9 mouse cellular contexts compared by ENCODE assay signal in genomic region chr11:107529320-107529719, GRCm38 (mm10). TPM values are rescaled to one million over a fixed set of nuclear protein-coding genes. Genes with fewer than 3 reads are reported as not detected.
DNase-seq lines count a peak whose midpoint lies in the region; ATAC-seq lines count a peak whose summit lies in the region.
"Had no signal": no experiment of that assay in that cellular context is flagged by ENCODE, and none has a peak within 500 bp of the region (broad histone marks: within the 10 kb centered on the region; RNA-seq: fewer than 3 reads in every experiment).

No protein-coding gene starts in this region.

- peak overlapping the region; percentile 83 for H3K27ac ChIP-seq in kidney, embryonic 16.5 days (ENCODE audit: low read length)
- no peak overlapping the region for H3K27ac ChIP-seq in hindbrain, embryonic 14.5 days
- H3K27ac ChIP-seq: neural tube, embryonic 13.5 days had no signal

- H3K27me3 ChIP-seq in kidney, embryonic 16.5 days (ENCODE audit: insufficient read depth, low read length), result no peaks in the 10 kb centered on the region
- no peaks in the 10 kb centered on the region for H3K27me3 ChIP-seq in megakaryocyte, embryonic 14.5 days (replicated peaks)
- H3K27me3 ChIP-seq in hindbrain, embryonic 14.5 days (ENCODE audit: control insufficient read depth, insufficient read depth, low read length), result no peaks in the 10 kb centered on the region
- H3K27me3 ChIP-seq: neural tube, embryonic 13.5 days had no signal

- DNase-seq in spleen, adult 18-20 months, result peak; percentile 12 to 16
- DNase-seq in spleen, postnatal 4 days (ENCODE audit: low spot score in 2 of 2), result no peak
- peak; percentile 21 to 62 for DNase-seq in heart, adult 18-20 months
- no peak for DNase-seq in hindbrain, embryonic 14.5 days (ENCODE audit: low spot score)
- DNase-seq in layer of hippocampus, adult 9-10 months (ENCODE audit: low spot score), result no peak
- DNase-seq in left cerebral cortex, postnatal 4 days, result no peak

- no peak overlapping the region for H3K4me2 ChIP-seq in kidney, embryonic 16.5 days (replicated peaks; ENCODE audit: low read depth, low read length)
- H3K4me2 ChIP-seq in hindbrain, embryonic 14.5 days (replicated peaks), result no peak overlapping the region
- H3K4me2 ChIP-seq: neural tube, embryonic 13.5 days had no signal

- peaks cover 6% of the 10 kb centered on the region; the same call in 1 of the 2 replicates for H3K4me1 ChIP-seq in kidney, embryonic 16.5 days (ENCODE audit: insufficient read depth, low read length)
- peaks cover 68% of the 10 kb centered on the region for H3K4me1 ChIP-seq in megakaryocyte, embryonic 14.5 days
- H3K4me1 ChIP-seq in hindbrain, embryonic 14.5 days (replicated peaks; ENCODE audit: control insufficient read depth, insufficient read depth, low read length), result no peaks in the 10 kb centered on the region

- H3K9ac ChIP-seq in kidney, embryonic 16.5 days (replicated peaks; ENCODE audit: low read length), result no peak overlapping the region; the same call in 1 of the 2 replicates
- no peak overlapping the region for H3K9ac ChIP-seq in hindbrain, embryonic 14.5 days
- H3K9ac ChIP-seq: neural tube, embryonic 13.5 days had no signal

- peak; percentile 89 for ATAC-seq in kidney, embryonic 16.5 days (ENCODE audit: low FRiP score, low TSS enrichment)
- ATAC-seq in hindbrain, embryonic 14.5 days (ENCODE audit: low FRiP score), result no peak

- WGBS in kidney, embryonic 16.5 days, result 35% methylated on average over 8 of the region's 8 CpGs
- WGBS in hindbrain, embryonic 14.5 days, result 44% methylated on average over 8 of the region's 8 CpGs

- H3K36me3 ChIP-seq in kidney, embryonic 16.5 days (ENCODE audit: insufficient read depth, low read length), result no peaks in the 10 kb centered on the region
- peaks cover 5% of the 10 kb centered on the region for H3K36me3 ChIP-seq in megakaryocyte, embryonic 14.5 days (replicated peaks; ENCODE audit: low read length)
- no peaks in the 10 kb centered on the region for H3K36me3 ChIP-seq in hindbrain, embryonic 14.5 days (replicated peaks; ENCODE audit: control insufficient read depth, insufficient read depth)
- H3K36me3 ChIP-seq: neural tube, embryonic 13.5 days had no signal

- no peaks in the 10 kb centered on the region for H3K9me3 ChIP-seq in kidney, embryonic 16.5 days (ENCODE audit: low read length)
- no peaks in the 10 kb centered on the region for H3K9me3 ChIP-seq in megakaryocyte, embryonic 14.5 days
- H3K9me3 ChIP-seq in hindbrain, embryonic 14.5 days (ENCODE audit: control insufficient read depth, low read length), result no peaks in the 10 kb centered on the region
- H3K9me3 ChIP-seq: neural tube, embryonic 13.5 days had no signal

- intact Hi-C loops in left cerebral cortex, postnatal 4 days (cut with DNase I), result loop anchor here (10.0 kb wide), 1 partner anchor 465 kb away; no protein-coding TSS in a partner anchor

- no peak overlapping the region for H3K4me3 ChIP-seq in kidney, embryonic 16.5 days (ENCODE audit: low read length)
- H3K4me3 ChIP-seq in megakaryocyte, embryonic 14.5 days (replicated peaks), result peak overlapping the region; percentile 88
- no peak overlapping the region for H3K4me3 ChIP-seq in hindbrain, embryonic 14.5 days (replicated peaks; ENCODE audit: low read length)
- H3K4me3 ChIP-seq: neural tube, embryonic 13.5 days had no signal

RNA-seq across cellular contexts. Expression of gene Helz, which starts 18.4 kb away (rescaled TPM):
- 10 to 100 TPM; 23.8 to 26.8 TPM for total RNA-seq in heart, adult 18-20 months (2021)
- polyA plus RNA-seq in kidney, embryonic 16.5 days (2015; fragmentation: Nextera tagmentation; extraction: Ambion mirVana), result 20.1 and 24.7 TPM in 2 replicates
- 99.4 and 174 TPM in 2 replicates for polyA plus RNA-seq in megakaryocyte, embryonic 14.5 days (2012; ENCODE audit: insufficient read depth, low replicate concordance)
- 18.4 and 18.9 TPM in 2 replicates for polyA plus RNA-seq in hindbrain, embryonic 14.5 days (2014; fragmentation: Nextera tagmentation; extraction: Ambion mirVana)
- total RNA-seq in left cerebral cortex, postnatal 4 days (2021), result 10 to 100 TPM; 34.9 to 38.6 TPM

RNA-seq across cellular contexts. Expression of gene Psmd12, which starts 50.0 kb away (rescaled TPM):
- 10 to 100 TPM; 93.3 to 94.7 TPM for total RNA-seq in heart, adult 18-20 months (2021)
- 178 and 180 TPM in 2 replicates for polyA plus RNA-seq in kidney, embryonic 16.5 days (2015; fragmentation: Nextera tagmentation; extraction: Ambion mirVana)
- 5.1 and 28.0 TPM in 2 replicates for polyA plus RNA-seq in megakaryocyte, embryonic 14.5 days (2012; ENCODE audit: insufficient read depth, low replicate concordance)
- 159 and 165 TPM in 2 replicates for polyA plus RNA-seq in hindbrain, embryonic 14.5 days (2014; fragmentation: Nextera tagmentation; extraction: Ambion mirVana)
- total RNA-seq in left cerebral cortex, postnatal 4 days (2021), result 10 to 100 TPM; 76.0 to 78.0 TPM

RNA-seq across cellular contexts. Expression of gene Pitpnc1, which starts 58.8 kb away (rescaled TPM):
- 10 to 100 TPM; 74.8 to 76.3 TPM for total RNA-seq in heart, adult 18-20 months (2021)
- polyA plus RNA-seq in kidney, embryonic 16.5 days (2015; fragmentation: Nextera tagmentation; extraction: Ambion mirVana), result 21.5 and 23.0 TPM in 2 replicates
- polyA plus RNA-seq in megakaryocyte, embryonic 14.5 days (2012; ENCODE audit: insufficient read depth, low replicate concordance), result 1.4 and 5.1 TPM in 2 replicates
- polyA plus RNA-seq in hindbrain, embryonic 14.5 days (2014; fragmentation: Nextera tagmentation; extraction: Ambion mirVana), result 43.3 and 45.7 TPM in 2 replicates
- 10 to 100 TPM; 78.8 to 79.4 TPM for total RNA-seq in left cerebral cortex, postnatal 4 days (2021)

Comparison
In these comparisons a context has a peak if more than half of its experiments do, and no peak if none do; other contexts are left out.
1. DNase-seq: peak in spleen, adult 18-20 months (2 of 2) and heart, adult 18-20 months (2 of 2); none in spleen, postnatal 4 days (0 of 2), hindbrain, embryonic 14.5 days (single experiment), layer of hippocampus, adult 9-10 months (single experiment) and left cerebral cortex, postnatal 4 days (single experiment).